Mouse (Mus musculus): Measurements from ENCODE around the gene Pou2f1.

Pou2f1 gene

DNA sequence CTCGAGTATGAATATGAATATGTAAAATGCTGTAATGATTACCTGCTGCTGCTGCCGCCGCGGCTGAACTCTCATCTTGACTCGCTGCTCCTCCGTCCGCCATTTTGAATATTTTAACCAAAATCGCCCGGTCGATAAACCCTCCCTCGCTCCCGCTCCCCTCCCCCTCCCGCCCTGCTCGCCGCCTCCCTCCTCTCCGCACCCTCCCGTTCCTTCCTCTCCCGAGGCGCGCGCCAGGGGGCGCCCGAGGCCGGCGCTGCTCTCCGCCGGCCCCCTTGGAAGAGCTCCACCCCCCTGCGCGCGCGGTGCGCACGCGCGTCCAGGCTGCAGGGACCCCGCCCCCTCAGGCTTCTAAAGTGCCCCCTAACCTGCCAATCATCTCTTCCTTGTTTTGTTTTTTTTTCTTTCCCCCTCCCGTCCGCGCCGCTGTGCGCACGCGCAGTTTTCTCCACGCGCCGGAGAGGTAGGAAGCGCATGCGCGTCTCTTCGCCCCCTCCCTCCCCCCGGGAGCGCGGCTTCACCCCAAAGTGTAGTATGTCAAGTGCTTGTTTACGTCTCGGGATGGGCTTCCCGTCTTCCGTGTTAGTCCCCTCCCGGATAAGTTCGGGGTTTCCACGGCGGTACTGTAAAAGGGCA is at the start of gene Pou2f1:
Pou2f1 (minus strand) TSS at position 159 of the 636 bp plus-strand sequence.
- peak; percentile 98 for DNase-seq

DNA sequence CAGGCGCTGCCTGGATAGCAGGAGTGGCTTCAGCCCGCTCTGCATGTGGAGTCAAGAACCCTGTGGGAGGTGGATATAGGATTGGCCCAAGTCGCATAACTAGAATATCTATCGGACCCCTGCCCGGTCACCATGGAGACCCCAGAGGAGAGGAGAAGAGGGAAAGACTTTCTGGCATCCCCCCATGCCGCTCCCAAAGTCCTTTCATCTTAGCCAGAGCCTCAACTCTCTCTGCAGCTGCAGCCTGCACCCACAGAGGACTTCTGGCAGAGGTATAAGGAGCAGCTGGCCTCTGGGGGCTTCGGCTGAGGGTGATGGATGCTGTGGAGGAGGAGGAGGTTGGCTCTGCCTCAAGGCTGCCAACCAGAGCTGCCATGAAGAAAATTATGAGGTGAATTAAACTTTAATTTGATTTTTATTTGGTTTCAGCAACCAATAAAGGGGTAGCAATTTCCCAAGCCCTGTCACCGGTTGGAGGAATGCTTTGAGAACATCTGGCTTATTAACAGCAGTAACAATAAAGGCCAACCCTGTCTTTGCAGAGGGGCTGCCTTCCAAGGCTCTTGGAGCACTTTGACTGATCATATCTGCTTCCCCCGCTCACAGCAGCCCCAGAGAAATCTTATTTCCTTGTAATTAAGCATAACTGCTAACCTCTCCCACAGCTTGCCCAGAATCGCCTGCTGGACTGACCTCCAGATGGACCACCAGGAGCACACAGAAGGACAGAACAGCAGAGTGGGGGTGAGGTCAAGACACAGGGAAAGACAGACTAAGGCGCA is 46.8 kb upstream of the Pou2f1 start:
- DNase-seq: peak in 1 of 2 experiments; percentile 4

DNA sequence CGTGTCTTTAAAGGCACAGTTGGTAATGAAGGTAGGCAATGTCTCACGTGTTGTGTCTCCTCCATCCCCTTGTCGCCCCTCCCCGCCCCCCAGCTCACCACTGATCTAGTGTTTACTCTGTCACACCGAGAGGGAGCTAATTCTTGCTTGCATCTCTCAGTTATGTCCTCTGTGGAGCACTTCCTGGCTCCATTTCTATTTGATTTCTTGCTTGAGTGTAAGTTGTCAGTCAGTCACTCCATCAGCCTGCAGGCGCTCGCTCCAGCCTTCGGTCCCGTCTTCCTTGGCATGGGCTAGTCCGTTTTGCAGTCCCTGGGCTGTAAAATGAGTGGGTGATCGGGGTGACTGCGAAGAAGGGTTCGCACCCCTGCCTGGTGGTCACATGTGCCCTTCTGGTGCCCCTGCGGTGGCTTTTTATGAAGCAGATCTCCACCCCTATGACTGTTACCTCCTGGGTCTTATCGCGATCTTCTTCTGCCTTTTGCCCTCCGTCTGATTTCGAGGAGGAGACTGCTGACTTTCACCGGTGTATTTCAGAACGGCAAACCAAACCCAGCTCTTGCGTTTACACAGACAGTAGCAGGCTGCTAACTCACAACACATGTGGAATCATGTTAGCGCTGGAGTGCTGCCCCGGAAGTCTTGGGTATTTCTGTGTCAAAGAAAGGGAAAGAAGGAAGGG is 45.9 kb upstream of the Pou2f1 start:
- peak; percentile 42 to 48 for DNase-seq

DNA sequence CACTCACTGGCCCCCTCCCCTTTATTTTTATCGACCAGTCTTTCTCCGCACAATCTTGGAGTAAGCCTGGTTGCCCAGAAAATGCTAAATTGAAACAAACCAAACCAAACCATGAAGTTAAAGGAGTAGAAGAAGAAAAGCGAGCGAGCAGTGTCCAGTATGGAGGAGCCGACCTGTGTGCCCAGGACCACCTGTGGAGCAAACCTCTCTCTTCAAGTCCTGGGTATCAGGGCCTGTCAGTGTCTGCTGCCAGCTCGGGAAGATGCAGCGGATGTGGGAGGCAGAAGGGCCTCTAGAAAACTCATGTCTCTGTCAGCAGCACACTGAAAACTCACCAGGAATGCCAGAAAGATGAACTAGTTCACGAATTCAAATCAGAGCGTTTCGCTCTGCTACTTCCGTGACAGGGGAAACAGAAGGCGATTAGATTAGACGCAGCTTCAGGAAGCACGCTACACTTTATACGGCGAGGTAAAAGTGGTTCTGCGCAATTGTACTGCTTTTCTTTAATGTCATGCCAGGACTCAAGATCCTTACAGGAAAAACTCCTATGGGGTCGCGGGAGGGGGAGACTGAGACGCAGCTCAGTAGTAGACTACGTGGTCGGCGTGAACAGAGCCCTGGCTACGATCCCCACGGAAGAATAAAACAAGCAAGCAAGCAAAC is 45.2 kb upstream of the Pou2f1 start:
- DNase-seq: peak; percentile 28 to 32

DNA sequence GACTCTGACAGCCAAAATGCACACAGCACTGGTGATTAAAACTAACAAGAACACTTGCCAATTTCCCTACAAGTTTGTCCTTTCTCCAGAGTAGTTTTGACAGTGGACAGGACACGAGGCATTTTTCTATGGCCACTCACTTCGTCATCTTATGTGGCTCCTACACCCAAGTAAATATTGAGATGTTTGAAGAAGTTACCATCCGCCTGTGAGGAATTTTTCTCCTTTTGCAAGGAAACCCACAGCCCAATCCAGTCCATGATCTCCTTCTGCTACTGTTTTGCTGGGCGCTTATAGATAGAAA is 43.4 kb upstream of the Pou2f1 start:
- no peak for DNase-seq

DNA sequence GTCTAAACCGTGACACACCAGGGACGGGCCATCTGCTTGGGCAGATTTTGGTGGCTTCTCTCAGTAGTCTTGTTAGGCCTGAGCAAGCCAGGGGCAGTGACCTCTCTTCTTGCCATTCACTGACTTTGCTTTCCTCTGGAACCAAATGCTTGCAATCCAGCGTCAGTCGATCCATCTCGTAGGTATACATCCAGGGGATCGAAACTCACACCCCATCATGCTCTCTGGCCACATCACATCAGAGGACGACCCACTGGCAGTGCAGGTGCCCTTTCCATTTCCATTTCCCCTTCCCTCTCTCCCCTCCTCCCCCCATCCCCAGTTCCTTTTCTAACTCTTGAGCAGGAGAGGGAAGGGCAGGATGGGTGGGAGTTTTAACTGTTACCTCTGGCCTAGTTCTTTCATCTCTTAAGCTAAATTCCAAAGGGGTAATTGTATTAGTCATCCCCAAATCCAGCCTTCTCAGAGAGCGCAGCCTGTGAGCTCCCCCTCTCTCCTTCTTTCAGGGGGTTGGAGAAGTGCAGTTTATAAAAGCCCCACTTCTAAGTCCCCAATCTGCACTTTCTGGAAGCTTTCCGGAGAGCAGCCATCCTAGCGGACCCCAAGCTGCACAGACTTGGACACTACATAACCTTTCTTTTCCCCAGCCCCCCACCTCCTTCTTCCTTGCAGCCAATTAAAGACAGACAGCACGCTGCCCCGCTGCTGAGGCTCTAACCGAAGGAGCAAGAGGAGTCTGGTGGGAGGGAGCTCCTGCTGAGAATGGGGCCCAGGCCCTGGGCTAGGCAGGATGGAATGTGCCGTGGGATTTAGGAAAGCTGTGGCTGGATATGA is 42.8 kb upstream of the Pou2f1 start:
- DNase-seq: no peak

DNA sequence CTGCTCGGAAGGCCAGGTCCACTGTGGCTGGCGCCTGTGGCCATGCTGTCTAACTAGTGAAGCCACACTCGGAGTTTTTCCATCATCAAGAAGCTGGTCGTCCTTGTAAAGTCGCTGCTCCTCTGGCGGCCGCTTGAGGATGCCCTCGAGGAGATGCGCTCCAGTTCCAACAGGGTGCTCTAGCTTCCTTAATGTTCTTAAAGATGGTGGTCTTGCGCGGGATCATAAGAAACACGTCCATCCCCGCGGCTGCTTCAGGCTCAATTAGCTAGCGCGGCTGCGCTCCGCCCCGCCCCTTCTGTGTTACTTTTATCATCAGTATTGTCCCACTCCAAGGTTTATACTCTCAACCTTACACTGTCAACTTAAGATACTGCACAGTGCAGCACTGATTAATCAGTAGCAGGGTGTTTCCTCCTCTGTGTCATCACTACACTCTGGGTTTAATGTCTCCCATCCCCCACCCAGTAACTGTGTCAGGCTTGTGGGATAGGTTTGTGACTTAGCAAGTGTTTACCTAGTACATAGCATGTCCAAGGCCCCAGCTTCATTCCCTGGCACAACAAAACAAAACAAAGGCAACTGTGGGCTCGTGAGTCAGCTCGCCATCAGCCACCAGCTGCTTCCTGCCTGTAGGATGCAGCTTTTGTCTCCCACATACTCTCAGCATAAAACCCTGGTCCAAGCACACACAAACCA is 41.1 kb upstream of the Pou2f1 start:
- peak; percentile 9 to 13 for DNase-seq

DNA sequence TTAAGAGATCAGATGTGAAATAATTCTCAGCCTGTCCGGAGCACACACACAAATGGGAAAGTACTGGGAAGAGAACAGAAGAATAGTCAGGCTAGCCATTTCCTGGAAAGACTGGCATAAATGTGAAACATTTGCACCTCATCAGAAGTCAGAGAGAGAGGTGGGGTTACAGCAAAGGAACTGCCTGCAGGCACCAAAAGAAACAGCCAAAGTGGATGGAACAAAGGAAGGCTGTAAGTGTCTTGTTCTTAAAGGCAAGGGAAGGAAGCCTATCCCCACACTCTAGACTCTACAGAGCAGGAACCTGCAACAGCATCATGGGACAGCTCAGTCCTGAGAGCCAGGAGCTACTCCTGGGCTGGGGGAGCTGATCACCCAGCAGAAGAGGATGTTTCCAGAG is 39.0 kb upstream of the Pou2f1 start:
- no peak for DNase-seq

DNA sequence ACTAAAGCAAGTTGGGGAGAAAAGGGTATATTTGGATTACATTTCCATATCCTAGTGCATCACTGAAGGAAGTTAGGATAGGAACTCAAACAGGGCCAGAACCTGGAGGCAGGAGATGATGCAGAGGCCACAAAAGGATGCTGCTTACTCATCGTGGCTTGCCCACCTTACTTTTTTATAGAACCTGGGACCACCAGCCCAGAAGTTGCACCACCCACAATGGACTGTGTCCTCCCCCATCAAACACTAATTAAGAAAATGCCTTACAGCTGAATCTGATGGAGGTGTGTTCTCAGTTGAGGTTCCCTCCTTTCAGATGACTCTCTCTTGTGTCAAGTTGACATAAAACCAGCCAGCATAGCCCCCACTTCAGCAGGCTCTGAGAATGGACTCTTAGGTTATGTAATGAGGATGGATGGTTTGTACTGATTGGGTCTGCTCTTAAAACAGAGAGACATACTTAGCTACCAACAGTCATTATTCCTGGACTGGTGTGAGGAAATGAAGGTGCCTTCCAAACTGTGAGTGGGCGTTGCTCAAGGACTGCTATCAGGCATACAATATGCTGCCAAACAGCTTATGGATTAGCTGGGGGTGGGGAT is 36.4 kb upstream of the Pou2f1 start:
- no peak for DNase-seq

DNA sequence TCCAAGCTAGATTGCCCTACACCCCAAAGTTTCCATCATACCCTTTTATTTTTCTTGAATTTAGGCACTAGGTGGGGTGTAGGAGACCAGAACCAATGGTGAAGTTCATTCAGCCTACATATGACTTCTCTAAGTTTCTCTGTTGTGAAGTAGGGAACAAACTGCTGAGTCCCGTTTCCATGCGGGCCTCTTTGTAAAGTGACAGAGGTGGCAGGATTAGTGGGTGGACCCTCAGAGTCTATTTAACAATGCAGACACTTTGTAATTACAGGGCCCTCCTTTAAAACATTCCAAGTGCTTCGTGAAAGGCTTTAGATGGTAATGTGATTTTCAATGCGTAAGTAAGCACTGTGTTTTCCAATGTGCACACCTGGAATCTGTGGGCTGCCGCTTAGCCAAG is 32.6 kb upstream of the Pou2f1 start:
- DNase-seq: no peak

DNA sequence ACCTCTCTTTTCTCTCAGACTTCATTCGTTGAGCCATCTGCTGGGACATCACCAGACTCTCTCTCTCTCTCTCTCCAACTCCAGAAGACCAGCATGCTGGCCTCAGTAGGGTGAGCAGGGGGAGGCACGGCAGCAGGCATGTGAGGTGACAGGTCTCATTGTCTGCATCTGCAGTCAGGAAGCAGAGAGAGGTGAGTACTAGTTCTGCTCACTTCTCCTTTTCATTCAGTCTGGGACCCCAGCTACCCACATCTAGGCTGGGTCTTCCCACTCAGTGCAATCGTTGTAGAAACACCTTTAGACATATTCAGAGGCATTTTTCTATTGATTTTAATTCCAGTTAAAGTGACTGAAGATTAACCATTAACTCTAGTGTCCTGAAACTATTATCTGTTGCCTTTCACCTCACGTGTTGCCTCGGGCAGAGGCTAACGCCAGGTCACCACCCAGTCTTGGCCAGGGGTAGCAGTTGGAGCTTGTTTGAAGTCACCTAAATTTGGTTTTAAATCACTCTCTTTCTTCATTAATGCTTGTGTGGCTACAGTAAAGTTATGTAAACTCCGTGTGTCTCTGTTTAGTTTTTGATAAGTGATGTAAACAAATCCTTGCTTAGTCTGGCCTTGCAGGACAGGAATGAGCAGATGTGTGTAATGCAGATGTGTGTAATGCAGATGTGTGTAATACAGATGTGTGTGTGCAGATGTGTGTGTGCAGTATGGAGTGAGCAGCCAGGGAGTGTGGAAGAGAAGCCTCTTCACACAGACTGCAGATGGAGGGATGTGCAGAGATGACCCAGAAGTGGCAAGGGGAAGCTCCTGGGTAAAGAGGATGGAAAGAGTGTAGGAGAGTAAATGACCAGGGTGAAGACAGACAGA is 29.4 kb upstream of the Pou2f1 start:
- DNase-seq: no peak

DNA sequence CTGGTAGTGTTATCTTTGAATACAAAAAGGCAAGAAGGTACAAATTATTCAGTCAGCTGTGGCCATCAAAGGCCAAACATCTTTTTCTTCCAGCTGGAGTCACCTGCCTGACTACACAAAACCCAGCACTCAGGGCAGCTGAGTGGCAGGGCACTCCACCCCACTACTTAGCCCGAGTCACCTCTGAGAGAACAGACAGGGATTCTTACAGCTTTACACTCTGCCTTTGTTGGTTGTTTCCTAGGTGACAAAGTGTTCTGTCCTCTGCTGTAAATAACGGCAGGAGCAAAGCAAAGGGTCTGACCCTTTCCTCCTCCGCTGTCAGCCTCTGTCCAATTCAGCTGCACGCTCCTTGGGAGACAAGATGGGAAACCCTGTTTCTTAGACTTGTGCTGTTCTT is 21.5 kb upstream of the Pou2f1 start:
- DNase-seq: no peak

DNA sequence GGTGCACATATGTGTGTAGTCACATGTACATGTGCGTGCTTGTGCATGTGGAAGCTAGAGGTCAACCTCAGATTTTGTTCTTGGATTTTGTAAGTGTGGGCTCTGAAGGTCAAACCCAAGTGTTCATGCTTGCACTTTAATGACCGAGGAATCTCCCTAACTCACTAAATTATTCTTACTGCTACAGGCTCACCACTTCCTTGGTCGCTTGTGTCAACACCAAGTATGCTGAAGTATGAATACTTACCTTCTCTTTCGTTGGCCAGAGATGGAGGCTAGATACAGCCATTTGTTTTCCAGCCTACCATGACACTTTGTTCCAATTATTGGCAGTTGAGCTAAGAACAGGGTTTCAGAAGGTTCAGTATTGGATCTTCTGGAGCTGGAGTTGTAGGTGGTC is 14.7 kb upstream of the Pou2f1 start:
- DNase-seq: no peak

DNA sequence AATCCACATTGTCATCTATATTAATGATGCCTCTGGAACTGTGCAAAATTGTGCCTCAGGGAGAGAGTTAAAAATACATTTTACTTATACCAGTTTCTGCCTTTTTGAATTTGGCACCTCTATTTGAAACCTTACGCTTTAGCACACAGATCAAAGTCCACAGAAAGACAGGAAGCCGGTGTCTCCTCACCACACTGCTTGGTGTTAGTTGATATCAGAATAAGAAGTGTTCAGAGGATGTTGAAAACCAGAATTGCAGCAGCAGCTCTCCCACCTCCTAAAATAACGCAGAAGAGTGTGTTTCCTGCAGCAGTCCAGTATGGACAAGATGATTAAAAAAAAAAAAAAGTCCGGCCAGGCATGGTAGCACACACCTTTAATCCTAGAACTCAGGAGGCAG is 13.8 kb upstream of the Pou2f1 start:
- no peak for DNase-seq

DNA sequence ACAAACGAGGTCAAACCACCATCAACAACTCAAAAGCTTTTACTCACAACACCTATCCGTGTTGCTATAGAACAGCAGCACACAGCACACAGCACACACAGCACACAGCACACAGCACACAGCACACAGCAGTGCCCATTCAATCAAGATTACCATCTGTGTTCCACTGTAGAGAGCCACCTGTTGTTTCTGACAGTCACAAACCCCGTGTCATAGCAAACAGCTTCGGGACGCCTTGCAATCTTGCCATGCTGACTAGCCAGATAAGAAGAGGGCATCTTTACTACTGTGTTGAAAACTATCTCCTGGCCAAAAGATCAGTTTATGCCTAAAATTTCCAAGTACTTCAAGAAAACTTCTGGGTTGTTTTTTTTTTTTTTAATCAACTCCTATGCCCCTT is 12.1 kb upstream of the Pou2f1 start:
- DNase-seq: no peak

DNA sequence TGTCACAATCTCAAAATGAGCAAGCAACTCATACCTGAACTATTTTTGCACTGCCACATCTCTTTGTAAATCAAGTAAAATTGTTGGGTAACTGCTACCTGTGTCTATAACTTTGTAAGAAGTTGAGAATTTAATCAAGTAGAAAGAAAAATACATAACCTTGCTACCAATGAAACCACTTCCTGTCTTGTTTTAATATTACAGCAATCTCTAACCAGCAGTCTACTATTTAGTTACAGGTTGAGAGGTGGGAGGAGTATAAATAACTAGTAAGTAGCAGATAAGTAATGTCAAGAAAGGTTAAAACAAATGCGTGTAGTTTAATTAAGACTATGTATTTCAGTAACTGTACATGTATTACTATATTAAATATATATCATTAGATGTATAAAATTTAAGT is 7.6 kb upstream of the Pou2f1 start:
- DNase-seq: no peak

DNA sequence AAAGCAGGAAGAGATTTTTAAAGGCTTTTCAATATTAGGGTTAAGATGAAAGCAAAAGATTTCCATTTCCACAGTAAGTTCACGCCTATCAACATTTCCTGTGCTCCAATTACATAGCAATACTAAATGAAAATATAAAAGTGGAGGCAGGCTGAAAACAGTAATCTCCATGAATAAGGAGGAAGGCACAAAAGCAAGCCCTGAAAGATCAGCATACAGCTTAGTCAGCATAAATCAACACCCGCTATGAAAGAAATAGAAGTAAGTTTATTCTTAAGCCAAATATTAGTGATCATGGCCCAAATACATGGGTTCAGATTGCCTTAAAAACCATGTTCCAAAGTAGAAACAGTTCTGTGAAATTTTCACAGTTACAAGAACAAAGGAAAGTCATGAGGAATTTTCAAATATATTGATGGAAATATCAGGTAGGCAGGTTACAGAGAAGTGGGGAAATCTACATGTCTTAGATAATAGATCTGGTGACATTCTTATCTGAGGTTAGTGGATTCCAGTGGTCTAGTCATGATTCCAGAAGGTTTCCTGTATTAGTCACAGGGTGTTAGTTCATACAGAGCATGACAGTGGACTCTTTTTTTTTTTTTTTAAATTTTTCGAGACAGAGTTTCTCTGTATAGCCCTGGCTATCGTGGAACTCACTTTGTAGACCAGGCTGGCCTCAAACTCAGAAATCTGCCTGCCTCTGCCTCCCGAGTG is 6.3 kb upstream of the Pou2f1 start:
- DNase-seq: no peak

DNA sequence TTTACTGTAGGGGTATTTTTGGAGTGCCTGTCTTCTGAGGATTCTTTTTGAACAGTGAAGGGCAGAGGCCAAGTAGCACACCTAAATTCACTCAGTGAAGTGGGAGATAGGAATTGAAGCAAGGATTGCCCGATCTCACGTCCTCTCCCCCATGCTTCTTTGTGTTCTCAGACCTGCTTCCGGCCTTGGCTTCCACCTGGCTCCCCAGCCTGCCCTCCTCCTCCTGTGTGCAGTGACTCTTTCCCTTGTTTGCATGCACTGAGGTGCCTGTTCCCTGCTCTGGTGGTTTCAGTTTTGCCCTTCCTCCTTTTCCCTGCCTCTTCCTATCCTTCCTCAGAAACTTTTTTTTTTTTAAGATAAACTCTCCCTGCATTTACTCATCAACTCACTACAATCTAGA is 4.5 kb upstream of the Pou2f1 start:
- no peak for DNase-seq

DNA sequence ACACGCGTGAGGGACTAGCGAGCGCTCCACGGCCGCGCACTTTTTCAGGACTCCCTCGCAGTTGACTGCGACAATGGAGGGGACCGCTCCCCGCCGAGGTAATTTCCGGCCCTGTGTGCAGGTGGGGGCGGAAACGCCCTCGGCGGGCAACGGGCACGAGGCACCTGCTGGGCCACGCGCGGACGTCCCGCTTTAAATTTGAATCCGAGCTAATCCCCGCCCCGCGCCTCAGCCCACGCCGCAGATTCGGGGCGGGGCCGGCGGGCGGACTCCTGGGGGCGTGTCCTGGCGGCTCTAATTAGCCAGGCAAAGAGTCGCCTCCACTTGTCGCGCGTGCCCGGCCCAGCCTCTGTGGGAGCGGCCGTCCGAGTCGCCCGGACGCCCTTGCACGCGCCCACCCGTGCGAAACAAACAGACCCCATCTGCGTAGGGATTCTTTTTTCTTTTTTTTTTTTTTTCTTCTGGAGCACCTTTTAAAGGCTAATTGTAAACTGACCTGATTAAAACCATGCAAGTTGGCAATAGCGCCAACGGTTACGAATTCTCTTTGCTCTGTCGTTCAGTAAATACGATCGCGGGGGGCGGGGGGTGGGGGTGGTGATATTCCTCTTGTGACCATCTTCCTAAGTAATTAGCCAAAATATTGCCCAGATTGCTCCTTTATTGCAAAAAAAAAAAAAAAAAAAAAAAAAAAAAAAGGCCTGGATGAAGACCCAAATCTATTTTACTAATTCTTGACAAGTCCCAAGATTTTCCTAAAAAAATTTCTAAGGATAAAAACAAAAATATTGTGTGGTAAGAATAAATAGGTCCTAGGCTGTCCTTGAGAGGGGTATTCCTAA is 924 bp upstream of the Pou2f1 start:
- peak; percentile 98 for DNase-seq
